Mouse (Mus musculus) cortical plate, adult 2 months (tissue): ENCODE measurements at regions not wholly inside any gene's neighbourhood (a gene's known extent, or its start where the extent isn't known, plus 50 kb on each side); places are given as distances from the start of the nearest gene placed in this dataset.

Experiments
- CTCF ChIP-seq: fragments of 200-500 bp; IDR thresholded peaks from 2 replicates; pipeline ENCODE4 v1.5.1; 2011; ENCODE audit warnings: mild to moderate bottlenecking, control low read depth, low read length; ENCODE audit not compliant: insufficient read depth; ENCODE audit errors: extremely low read depth
- POLR2A ChIP-seq: fragments of 200-500 bp; IDR thresholded peaks from 2 replicates; pipeline ENCODE4 v1.6.1; 2011; ENCODE audit warnings: mild to moderate bottlenecking, low read length, control low read depth; ENCODE audit not compliant: insufficient read depth; ENCODE audit errors: extremely low read depth

- TF ChIP-seq POLR2A: no peak
- TF ChIP-seq CTCF: no peak
These were observed 94.7 kb upstream of the Ccnd2 start for GRCm38 (mm10) chr6:127246730-127247129.
